Mouse (Mus musculus) layer of hippocampus, adult 9-11 months (tissue): ENCODE results near the gene C1qa.

Experiments used
- DNase-seq: peaks from one replicate; pipeline ENCODE4 v3.0.0; 2022

Gene C1qa

GRCm38 (mm10) chr4:136855081-136855480 is 43.5 kb downstream of the C1qa start:
- no peak for DNase-seq

- no peak for DNase-seq
These were observed 45.6 kb downstream of the C1qa start for GRCm38 (mm10) chr4:136852989-136853388.

DNA sequence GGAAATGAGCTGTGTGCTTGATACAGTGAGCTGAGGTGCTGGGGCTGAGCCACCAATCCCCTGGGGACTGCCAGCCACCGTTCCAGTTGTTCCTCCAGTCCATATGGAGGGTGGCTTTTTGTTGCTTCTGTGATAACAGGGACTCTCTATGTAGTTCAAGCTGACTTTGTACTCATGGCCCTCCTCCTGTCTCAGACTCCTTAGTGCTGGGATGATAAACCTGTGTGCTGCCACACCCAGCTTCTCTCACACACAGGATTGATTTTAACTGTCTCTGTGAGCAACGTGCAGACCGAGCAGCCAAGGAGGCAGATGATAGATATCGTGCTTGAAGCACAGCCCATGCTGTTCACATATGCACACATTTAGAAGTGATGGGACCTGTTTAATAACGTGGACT is 46.5 kb downstream of the C1qa start:
- DNase-seq, result no peak

DNA sequence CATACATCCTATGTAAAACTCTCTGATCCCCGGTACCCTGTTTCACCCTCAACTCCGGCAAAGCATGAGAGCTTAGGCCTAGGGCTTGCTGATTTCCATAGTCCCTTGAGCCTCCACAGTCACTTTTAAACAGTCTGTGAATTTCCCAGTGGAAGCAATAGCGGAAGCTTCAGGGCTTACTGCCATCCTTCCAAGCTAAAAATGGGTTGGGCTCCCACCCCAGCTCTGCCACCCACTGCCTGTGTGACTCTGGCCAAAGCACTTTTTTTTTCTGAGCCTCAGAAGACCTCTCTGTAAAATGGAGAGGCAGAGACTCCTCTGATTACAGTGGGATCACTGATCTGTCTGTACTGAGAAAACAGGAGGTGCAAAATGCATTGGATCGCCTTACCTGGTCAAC is 50.0 kb downstream of the C1qa start:
- DNase-seq, result no peak

- no peak for DNase-seq
These were observed 51.4 kb downstream of the C1qa start for GRCm38 (mm10) chr4:136847166-136847565.
